Mouse (Mus musculus): Measurements from ENCODE around the gene Pkp4. TPM values are rescaled to one million over a fixed set of nuclear protein-coding genes. Genes with fewer than 3 reads are reported as not detected.

The Pkp4 gene
- total RNA-seq, 2 experiments from 2014 or later: 24.9 to 34.0 TPM

- no peak for DNase-seq
- Histone ChIP-seq H3K4me3 (no peak overlapping the region), H3K27ac (no peak overlapping the region)
- intact Hi-C loops (cut with DNase I): no loop called here
- TF ChIP-seq CTCF (IDR thresholded peaks at IDR 0.05): no peak
These were observed 112.1 kb downstream of the Pkp4 start for GRCm38 (mm10) chr2:59272713-59273112.

- intact Hi-C loops (cut with DNase I): loop anchor here (10.0 kb wide), 1 partner anchor 576 kb away; no protein-coding TSS in a partner anchor
- TF ChIP-seq CTCF (IDR thresholded peaks at IDR 0.05): no peak
- DNase-seq: no peak
- H3K27ac ChIP-seq: no peak overlapping the region
- H3K4me3 ChIP-seq: no peak overlapping the region
These were observed 120.4 kb downstream of the Pkp4 start for GRCm38 (mm10) chr2:59280914-59281562.

DNA sequence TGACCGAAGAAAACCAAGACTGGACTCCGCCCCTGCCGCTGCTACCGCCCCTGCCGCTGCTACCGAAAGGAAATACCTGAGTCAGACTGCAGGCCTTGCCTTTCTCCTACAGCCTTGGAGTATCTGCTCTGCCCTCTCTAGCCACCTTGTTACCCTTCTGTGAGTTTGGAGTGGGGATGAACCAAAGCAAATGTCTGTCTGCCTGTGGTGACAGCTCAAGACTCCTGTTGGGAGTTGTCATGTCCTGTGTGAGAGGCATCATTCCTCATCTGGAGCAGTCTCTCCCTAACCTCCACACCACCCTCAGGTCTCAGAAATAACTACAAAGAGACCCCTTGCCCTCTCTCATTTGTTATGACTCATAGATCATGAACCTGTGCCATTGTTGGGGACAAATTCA is 122.3 kb downstream of the Pkp4 start:
- no peak overlapping the region for H3K27ac ChIP-seq
- no peak overlapping the region for H3K4me3 ChIP-seq
- intact Hi-C loops (cut with DNase I): loop anchor here (10.0 kb wide), 1 partner anchor 578 kb away; no protein-coding TSS in a partner anchor
- DNase-seq: no peak
- no peak for TF ChIP-seq CTCF (IDR thresholded peaks at IDR 0.05)

GRCm38 (mm10) chr2:59284216-59284615 is 123.6 kb downstream of the Pkp4 start:
- no peak overlapping the region for H3K27ac ChIP-seq

GRCm38 (mm10) chr2:59284734-59285490 is 124.3 kb downstream of the Pkp4 start:
- intact Hi-C loops (cut with DNase I): loop anchor here (10.0 kb wide), 1 partner anchor 580 kb away; no protein-coding TSS in a partner anchor
- H3K4me3 ChIP-seq: no peak overlapping the region
- DNase-seq: no peak
- H3K27ac ChIP-seq: no peak overlapping the region
- TF ChIP-seq CTCF (IDR thresholded peaks at IDR 0.05): no peak

More at GRCm38 (mm10) chr2:59284216-59284615, 123.6 kb downstream of the Pkp4 start:
- intact Hi-C loops (cut with DNase I): loop anchor here (10.0 kb wide), 1 partner anchor 579 kb away; no protein-coding TSS in a partner anchor
- no peak for DNase-seq
- no peak for TF ChIP-seq CTCF (IDR thresholded peaks at IDR 0.05)
- no peak overlapping the region for H3K4me3 ChIP-seq

GRCm38 (mm10) chr2:59285581-59285980 is 124.9 kb downstream of the Pkp4 start:
- intact Hi-C loops (cut with DNase I): loop anchor here (10.0 kb wide), 1 partner anchor 581 kb away; no protein-coding TSS in a partner anchor
- no peak for DNase-seq
- no peak overlapping the region for H3K4me3 ChIP-seq
- TF ChIP-seq CTCF (IDR thresholded peaks at IDR 0.05): no peak
- peak overlapping the region; percentile 49; the same call in 1 of the 2 replicates for H3K27ac ChIP-seq

DNA sequence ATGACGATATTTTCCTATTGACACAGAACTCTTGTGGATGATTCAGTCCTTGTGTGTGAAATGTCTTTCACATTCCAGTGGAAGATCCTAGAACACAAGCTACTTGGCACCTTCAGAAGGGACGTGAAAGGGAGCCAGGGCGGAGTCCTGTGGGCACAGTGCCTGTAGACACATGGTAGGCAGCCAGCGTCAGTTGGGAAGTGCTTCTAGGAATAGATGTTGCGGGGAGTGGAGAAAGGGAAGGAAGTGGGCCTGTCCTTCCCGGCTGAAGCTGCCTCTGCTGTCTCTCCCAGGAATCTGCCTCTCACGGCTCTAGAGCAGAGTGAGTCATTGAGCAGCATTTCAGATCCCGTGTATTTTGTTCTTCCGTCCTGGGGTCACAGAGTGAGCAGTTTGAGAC is 125.6 kb downstream of the Pkp4 start:
- peak; percentile 72 for DNase-seq
- H3K27ac ChIP-seq: peak overlapping the region; percentile 49
- no peak for TF ChIP-seq CTCF (IDR thresholded peaks at IDR 0.05)
- no peak overlapping the region; the same call in 1 of the 2 replicates for H3K4me3 ChIP-seq
- intact Hi-C loops (cut with DNase I): loop anchor here (10.0 kb wide), 1 partner anchor 581 kb away; no protein-coding TSS in a partner anchor

GRCm38 (mm10) chr2:59287630-59288029 is 127.0 kb downstream of the Pkp4 start:
- Histone ChIP-seq H3K4me3 (no peak overlapping the region), H3K27ac (no peak overlapping the region)
- TF ChIP-seq CTCF (IDR thresholded peaks at IDR 0.05): no peak
- no peak for DNase-seq
- intact Hi-C loops (cut with DNase I): loop anchor here (10.0 kb wide), 1 partner anchor 583 kb away; no protein-coding TSS in a partner anchor

- intact Hi-C loops (cut with DNase I): loop anchor here (10.0 kb wide), 1 partner anchor 585 kb away; no protein-coding TSS in a partner anchor
- no peak for DNase-seq
- Histone ChIP-seq H3K4me3 (no peak overlapping the region), H3K27ac (no peak overlapping the region)
- no peak for TF ChIP-seq CTCF (IDR thresholded peaks at IDR 0.05)
These were observed 128.8 kb downstream of the Pkp4 start for GRCm38 (mm10) chr2:59289411-59289810.

DNA sequence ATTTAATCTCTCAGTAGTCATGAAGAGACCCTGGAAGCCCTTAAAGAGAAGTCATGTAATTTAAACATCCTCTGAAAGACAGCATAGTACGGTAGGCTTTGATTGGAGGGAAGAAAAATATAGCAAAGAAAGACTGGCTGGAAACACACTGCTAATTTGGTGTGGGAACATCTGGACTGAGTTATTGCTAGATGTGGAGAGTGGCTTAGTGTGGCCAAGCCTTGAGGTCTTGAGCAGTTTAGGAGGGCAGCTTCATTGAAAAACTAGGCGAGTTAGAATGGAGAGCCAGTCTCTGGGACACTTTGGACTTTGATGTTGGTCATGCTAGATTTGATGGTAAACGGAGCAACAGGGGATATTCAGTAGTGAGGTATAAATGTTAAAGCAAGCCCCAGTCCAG is 129.7 kb downstream of the Pkp4 start:
- DNase-seq: no peak
- no peak overlapping the region for H3K4me3 ChIP-seq
- intact Hi-C loops (cut with DNase I): no loop called here
- no peak for TF ChIP-seq CTCF (IDR thresholded peaks at IDR 0.05)
- no peak overlapping the region for H3K27ac ChIP-seq

DNA sequence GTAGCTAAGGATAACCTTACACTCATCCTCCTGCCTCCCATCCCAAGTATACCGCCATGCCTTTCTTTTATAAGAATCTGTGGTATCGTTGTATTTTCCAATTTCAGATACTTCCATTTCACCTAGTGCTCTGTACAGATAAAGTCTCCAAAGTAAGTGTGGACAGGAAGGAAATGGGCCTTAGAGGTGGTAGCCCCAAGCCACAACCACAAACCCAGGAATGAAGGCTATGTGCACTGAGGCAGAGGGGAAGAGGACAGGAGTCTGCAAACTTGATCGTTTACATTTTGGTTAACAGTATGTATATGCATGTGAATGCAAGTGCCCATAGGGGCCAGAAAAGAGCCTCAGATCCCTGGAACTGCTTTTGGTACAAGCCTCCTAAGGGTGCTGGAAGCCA is 139.2 kb downstream of the Pkp4 start:
- H3K4me3 ChIP-seq: no peak overlapping the region

GRCm38 (mm10) chr2:59301671-59302070 is 141.0 kb downstream of the Pkp4 start:
- Histone ChIP-seq H3K4me3 (no peak overlapping the region), H3K27ac (no peak overlapping the region)
- intact Hi-C loops (cut with DNase I): no loop called here
- no peak for TF ChIP-seq CTCF (IDR thresholded peaks at IDR 0.05)
- DNase-seq: no peak

More for the DNA sequence above, 139.2 kb downstream of the Pkp4 start:
- intact Hi-C loops (cut with DNase I): no loop called here
- DNase-seq: no peak
- no peak for TF ChIP-seq CTCF (IDR thresholded peaks at IDR 0.05)
- H3K27ac ChIP-seq: no peak overlapping the region

- Histone ChIP-seq H3K4me3 (no peak overlapping the region), H3K27ac (no peak overlapping the region)
- no peak for DNase-seq
- no peak for TF ChIP-seq CTCF (IDR thresholded peaks at IDR 0.05)
- intact Hi-C loops (cut with DNase I): no loop called here
These were observed 141.8 kb downstream of the Pkp4 start for GRCm38 (mm10) chr2:59302430-59302829.
